Mouse (Mus musculus) midbrain, embryonic 14.5 days (tissue): ENCODE results near the gene Cdkl4. TPM values are rescaled to one million over a fixed set of nuclear protein-coding genes. Genes with fewer than 3 reads are reported as not detected.

Source experiments
- ATAC-seq: fragments of 200-750 bp; cut with Nextera tagmentation; 2 replicates; pipeline ENCODE4 v1.8.0; 2017; ENCODE audit warnings: moderate number of reproducible peaks, moderate library complexity; ENCODE audit not compliant: low FRiP score, low TSS enrichment
- DNase-seq: peaks from one replicate; pipeline ENCODE4 v3.0.0-alpha.2; 2015
- H3K27ac ChIP-seq: fragments of 300-500 bp; sonication (generic); replicated peaks from 2 replicates; pipeline ENCODE4 v1.5.1; 2014; ENCODE audit warnings: mild to moderate bottlenecking, low read depth, low read length, moderate library complexity
- H3K27me3 ChIP-seq: fragments of 300-500 bp; sonication (generic); 2 replicates; pipeline ENCODE4 v1.6.1; 2014; ENCODE audit warnings: low read length, control low read depth, mixed read lengths; ENCODE audit not compliant: control insufficient read depth, insufficient read depth
- H3K36me3 ChIP-seq: fragments of 300-500 bp; sonication (generic); 2 replicates; pipeline ENCODE4 v1.6.1; 2014; ENCODE audit warnings: low read length, control low read depth; ENCODE audit not compliant: control insufficient read depth, insufficient read depth
- H3K4me1 ChIP-seq: fragments of 300-500 bp; sonication (generic); 2 replicates; pipeline ENCODE4 v1.6.1; 2014; ENCODE audit warnings: mild to moderate bottlenecking, antibody characterized with exemption, low read length, control low read depth; ENCODE audit not compliant: control insufficient read depth, insufficient read depth
- H3K4me2 ChIP-seq: fragments of 300-500 bp; sonication (generic); 2 replicates; pipeline ENCODE4 v1.6.1; 2014; ENCODE audit warnings: mild to moderate bottlenecking, low read length, moderate library complexity
- H3K4me3 ChIP-seq: fragments of 300-500 bp; sonication (generic); replicated peaks from 2 replicates; pipeline ENCODE4 v1.5.1; 2014; ENCODE audit warnings: low read depth, low read length
- H3K9ac ChIP-seq: fragments of 300-500 bp; sonication (generic); replicated peaks from 2 replicates; pipeline ENCODE4 v1.6.1; 2014; ENCODE audit warnings: mild to moderate bottlenecking, low read length, moderate library complexity
- H3K9me3 ChIP-seq: fragments of 300-500 bp; sonication (generic); 2 replicates; pipeline ENCODE4 v1.6.1; 2016; ENCODE audit warnings: low read length, control low read depth, mixed read lengths; ENCODE audit not compliant: control insufficient read depth
- WGBS: fragments of 180-500 bp; shearing (Covaris S2); extraction: QIAGEN DNeasy Blood & Tissue Kit; methylation state at CpG from one replicate; pipeline ENCODE4 v1.1.7; 2014; 5-methylcytosine and 5-hydroxymethylcytosine counted together
- polyA plus RNA-seq: library from polyadenylated mRNA; unstranded; fragments of >200 nt; fragmentation: Nextera tagmentation; extraction: Ambion mirVana; gene quantifications from 2 replicates; pipeline ENCODE4 v1.2.1, GENCODE M21; 2014

The Cdkl4 gene
- polyA plus RNA-seq, 1 experiment from 2014 or later, result 3.2 TPM

GRCm38 (mm10) chr17:80501037-80501804 is 76.4 kb downstream of the Cdkl4 start:
- DNase-seq, result no peak
- Histone ChIP-seq H3K36me3 (no peaks in the 10 kb centered on the region), H3K4me3 (no peak overlapping the region), H3K4me2 (no peak overlapping the region), H3K27me3 (no peaks in the 10 kb centered on the region), H3K9ac (no peak overlapping the region), H3K9me3 (no peaks in the 10 kb centered on the region), H3K4me1 (no peaks in the 10 kb centered on the region), H3K27ac (no peak overlapping the region)
- WGBS, result 77% methylated on average over 5 of the region's 5 CpGs
- no peak for ATAC-seq

GRCm38 (mm10) chr17:80500025-80500424 is 77.6 kb downstream of the Cdkl4 start:
- Histone ChIP-seq H3K4me2 (no peak overlapping the region), H3K36me3 (no peaks in the 10 kb centered on the region), H3K4me3 (no peak overlapping the region), H3K27me3 (no peaks in the 10 kb centered on the region), H3K27ac (no peak overlapping the region), H3K4me1 (no peaks in the 10 kb centered on the region), H3K9ac (no peak overlapping the region), H3K9me3 (no peaks in the 10 kb centered on the region)
- no peak for ATAC-seq
- 81% methylated on average over 4 of the region's 4 CpGs for WGBS
- DNase-seq, result no peak

DNA sequence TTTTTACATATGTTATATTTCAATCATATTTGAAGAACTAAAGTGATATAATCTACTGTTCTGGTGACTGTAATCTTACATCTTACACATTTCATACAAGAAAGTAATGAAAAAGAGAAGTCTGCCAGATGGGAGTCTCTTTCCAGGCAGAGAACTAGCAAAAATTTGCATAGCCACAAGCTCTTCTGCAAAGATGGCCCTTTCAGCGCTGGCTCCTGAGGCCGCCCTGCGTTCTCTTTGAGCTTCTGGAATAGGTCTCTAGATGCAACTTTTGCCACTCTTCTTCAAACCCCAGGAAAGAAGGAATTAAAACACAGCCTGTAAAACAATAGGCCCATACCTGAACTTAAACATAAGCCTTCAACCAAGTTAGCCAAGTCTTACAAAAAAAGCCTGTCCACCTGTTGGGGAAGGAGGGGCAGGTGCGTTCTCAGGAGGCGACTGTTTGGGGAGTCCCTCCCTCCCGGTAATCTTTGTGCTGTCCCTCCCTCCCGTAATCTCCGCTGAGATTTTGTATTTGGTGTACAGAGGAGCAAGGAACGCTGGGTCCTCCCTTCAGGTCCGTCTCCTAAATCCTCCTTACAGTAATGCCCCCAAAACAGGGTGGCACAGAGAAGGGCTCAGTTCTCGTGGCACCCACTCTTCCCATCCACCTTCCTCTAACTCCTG is 78.9 kb downstream of the Cdkl4 start:
- ATAC-seq (no peak), DNase-seq (no peak)
- WGBS, result 69% methylated on average over 11 of the region's 11 CpGs
- Histone ChIP-seq H3K9ac (no peak overlapping the region), H3K27ac (no peak overlapping the region), H3K4me2 (no peak overlapping the region), H3K36me3 (no peaks in the 10 kb centered on the region), H3K9me3 (no peaks in the 10 kb centered on the region), H3K4me3 (no peak overlapping the region), H3K4me1 (no peaks in the 10 kb centered on the region), H3K27me3 (no peaks in the 10 kb centered on the region)

GRCm38 (mm10) chr17:80497183-80497601 is 80.4 kb downstream of the Cdkl4 start:
- H3K9ac ChIP-seq, result no peak overlapping the region
- WGBS, result 36% methylated on average over 9 of the region's 9 CpGs
- H3K27me3 ChIP-seq, result no peaks in the 10 kb centered on the region
- H3K27ac ChIP-seq, result no peak overlapping the region
- H3K36me3 ChIP-seq, result no peaks in the 10 kb centered on the region
- H3K4me2 ChIP-seq, result no peak overlapping the region
- no peak for DNase-seq
- H3K4me3 ChIP-seq, result no peak overlapping the region
- ATAC-seq, result no peak
- no peaks in the 10 kb centered on the region for H3K4me1 ChIP-seq
- H3K9me3 ChIP-seq, result no peaks in the 10 kb centered on the region

GRCm38 (mm10) chr17:80496607-80497170 is 80.9 kb downstream of the Cdkl4 start:
- WGBS, result 88% methylated on average over 8 of the region's 8 CpGs
- Histone ChIP-seq H3K27me3 (no peaks in the 10 kb centered on the region), H3K36me3 (no peaks in the 10 kb centered on the region), H3K27ac (no peak overlapping the region), H3K9me3 (no peaks in the 10 kb centered on the region), H3K4me2 (no peak overlapping the region), H3K4me3 (no peak overlapping the region), H3K9ac (no peak overlapping the region), H3K4me1 (no peaks in the 10 kb centered on the region)
- ATAC-seq (no peak), DNase-seq (no peak)

DNA sequence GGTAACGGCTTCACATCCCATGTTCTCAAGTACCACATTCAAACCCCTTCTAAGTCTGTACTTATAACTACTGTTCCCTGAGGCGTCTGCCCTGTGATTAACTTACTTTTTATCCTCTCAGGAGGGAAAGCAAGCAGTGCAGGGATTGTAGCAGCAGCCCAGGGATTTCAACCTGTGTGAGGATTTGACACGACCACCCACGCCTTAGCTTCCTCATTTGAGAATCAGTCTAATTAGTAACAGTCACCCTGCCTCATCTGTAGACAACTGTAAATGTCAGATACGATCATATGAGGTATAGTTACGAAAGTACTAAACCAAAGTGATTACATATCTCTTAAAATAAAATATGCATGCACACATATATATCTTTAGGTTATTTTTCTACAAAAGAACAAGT is 81.4 kb downstream of the Cdkl4 start:
- Histone ChIP-seq H3K4me1 (no peaks in the 10 kb centered on the region), H3K9me3 (no peaks in the 10 kb centered on the region), H3K9ac (no peak overlapping the region), H3K36me3 (no peaks in the 10 kb centered on the region), H3K27me3 (no peaks in the 10 kb centered on the region), H3K4me2 (no peak overlapping the region), H3K4me3 (no peak overlapping the region), H3K27ac (no peak overlapping the region)
- ATAC-seq (no peak), DNase-seq (no peak)
- WGBS, result 79% methylated on average over 6 of the region's 6 CpGs

DNA sequence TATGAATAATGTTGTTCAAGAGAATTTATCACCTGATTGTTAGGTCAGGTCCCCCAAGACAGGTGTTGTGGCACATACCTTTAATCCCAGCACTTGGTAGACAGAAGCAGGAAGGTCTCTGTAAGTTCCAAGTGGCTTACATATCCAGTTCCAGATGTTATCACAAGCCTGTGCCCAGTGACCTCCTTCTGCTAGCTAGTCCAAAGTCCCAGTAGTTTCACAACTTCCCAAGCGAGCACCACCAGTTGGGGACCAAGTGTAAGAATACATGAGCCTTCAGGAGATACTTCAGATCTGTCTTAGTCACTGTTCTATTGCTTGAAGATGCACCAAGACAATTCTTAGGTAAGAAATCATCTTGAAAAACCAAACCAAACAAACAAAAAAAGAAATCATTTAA is 83.7 kb downstream of the Cdkl4 start:
- Histone ChIP-seq H3K27me3 (no peaks in the 10 kb centered on the region), H3K4me2 (no peak overlapping the region), H3K4me3 (no peak overlapping the region), H3K36me3 (no peaks in the 10 kb centered on the region), H3K27ac (no peak overlapping the region), H3K9me3 (no peaks in the 10 kb centered on the region), H3K9ac (no peak overlapping the region), H3K4me1 (no peaks in the 10 kb centered on the region)
- no peak for DNase-seq
- ATAC-seq, result no peak
- WGBS, result 74% methylated on average over 1 of the region's 1 CpGs

DNA sequence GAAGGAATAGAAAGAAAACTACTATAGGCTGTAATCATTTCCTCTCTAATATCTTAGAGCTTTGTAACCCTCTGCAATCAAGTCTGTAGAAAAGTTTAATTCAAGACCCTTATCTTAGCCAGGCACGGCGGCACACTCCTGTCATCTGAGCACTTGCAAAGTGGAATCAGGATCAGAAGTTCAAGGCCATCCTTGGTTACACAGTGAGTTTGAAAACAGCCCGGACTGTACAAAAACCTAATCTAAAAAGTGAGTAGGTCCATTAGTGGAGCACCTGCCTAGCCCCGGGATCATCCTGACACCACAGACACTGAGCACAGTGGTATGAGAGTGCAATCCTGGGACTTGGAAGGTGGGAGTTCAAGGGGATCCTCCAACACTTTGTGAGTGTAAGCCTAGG is 84.8 kb downstream of the Cdkl4 start:
- H3K9me3 ChIP-seq, result no peaks in the 10 kb centered on the region
- no peak overlapping the region for H3K9ac ChIP-seq
- H3K4me3 ChIP-seq, result no peak overlapping the region
- no peaks in the 10 kb centered on the region for H3K27me3 ChIP-seq
- DNase-seq (no peak), ATAC-seq (no peak)
- H3K4me2 ChIP-seq, result no peak overlapping the region
- H3K36me3 ChIP-seq, result no peaks in the 10 kb centered on the region
- H3K27ac ChIP-seq, result no peak overlapping the region
- H3K4me1 ChIP-seq, result no peaks in the 10 kb centered on the region
- 98% methylated on average over 4 of the region's 4 CpGs for WGBS

DNA sequence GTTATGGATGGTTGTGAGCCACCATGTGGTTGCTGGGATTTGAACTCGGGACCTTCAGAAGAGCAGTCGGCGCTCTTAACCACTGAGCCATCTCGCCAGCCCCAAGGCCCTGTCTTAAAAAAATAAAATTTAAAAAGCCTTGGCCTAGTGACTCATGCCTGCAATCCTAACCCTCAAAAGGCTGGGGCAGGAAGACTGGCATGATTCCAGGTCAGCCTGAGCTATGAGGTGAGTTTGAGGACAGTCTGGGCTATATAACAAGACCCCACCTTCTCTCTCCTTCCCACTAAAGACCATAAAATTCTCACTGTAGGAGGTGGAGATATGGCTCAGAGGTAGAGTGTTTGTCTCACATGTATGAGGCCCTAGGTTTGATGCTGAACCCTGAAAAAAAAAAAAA is 85.3 kb downstream of the Cdkl4 start:
- H3K4me2 ChIP-seq, result no peak overlapping the region
- no peaks in the 10 kb centered on the region for H3K36me3 ChIP-seq
- H3K27ac ChIP-seq, result no peak overlapping the region
- no peaks in the 10 kb centered on the region for H3K27me3 ChIP-seq
- H3K9me3 ChIP-seq, result no peaks in the 10 kb centered on the region
- H3K9ac ChIP-seq, result no peak overlapping the region
- H3K4me3 ChIP-seq, result no peak overlapping the region
- WGBS, result 97% methylated on average over 4 of the region's 4 CpGs
- no peaks in the 10 kb centered on the region for H3K4me1 ChIP-seq
- ATAC-seq (no peak), DNase-seq (no peak)
